Mouse (Mus musculus) lung, postnatal 0 days (tissue): ENCODE measurements at regions not wholly inside any gene's neighbourhood (a gene's known extent, or its start where the extent isn't known, plus 50 kb on each side); places are given as distances from the start of the nearest gene placed in this dataset.

Experiments used
- CTCF ChIP-seq: IDR thresholded peaks from 2 replicates; pipeline ENCODE4 v1.5.1; 2016; ENCODE audit warnings: antibody characterized with exemption, mild to moderate bottlenecking
- EP300 ChIP-seq: IDR thresholded peaks from 2 replicates; pipeline ENCODE4 v1.6.1; 2016; ENCODE audit warnings: antibody characterized with exemption, mild to moderate bottlenecking, control low read depth

- no peak for TF ChIP-seq CTCF
- no peak for TF ChIP-seq EP300
These were observed 242.7 kb downstream of the Diras2 start for GRCm38 (mm10) chr13:52288400-52288799.
